ENCODE assay signal across 13 mouse cellular contexts in the genomic region with DNA sequence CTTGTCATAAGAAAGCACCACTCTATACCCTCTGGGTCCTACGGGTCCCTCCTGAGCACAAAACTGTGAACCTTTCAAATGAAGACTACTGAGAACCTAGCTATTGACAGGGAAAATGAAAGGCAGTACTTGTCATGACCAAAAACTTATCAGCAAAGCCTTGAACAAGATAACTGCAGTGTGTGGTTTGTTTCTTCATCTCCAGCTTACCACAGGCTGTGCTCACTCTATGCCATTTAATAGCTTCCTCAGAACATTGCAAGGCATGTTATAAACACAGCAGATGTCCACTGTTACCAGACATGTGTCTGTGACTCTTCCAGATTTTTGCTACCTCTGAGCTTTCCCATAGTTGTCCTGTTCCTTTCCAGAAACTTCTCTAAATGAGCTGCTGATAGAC. TPM values are rescaled to one million over a fixed set of nuclear protein-coding genes. Genes with fewer than 3 reads are reported as not detected.
"Had no signal": no experiment of that assay in that cellular context is flagged by ENCODE, and none has a peak within 500 bp of the region (broad histone marks: within the 10 kb centered on the region; RNA-seq: fewer than 3 reads in every experiment).

No protein-coding gene starts in this region.

- DNase-seq: liver, postnatal 0 days; lung, adult 2 months; lung, postnatal 14 days; midbrain, embryonic 14.5 days; right cerebral cortex, adult 18-20 months; right cerebral cortex, postnatal 25 days; right cerebral cortex, postnatal 4 days; spleen, adult 18-20 months; thymus, adult 2 months; thymus, postnatal 36 days had no signal

- ATAC-seq: liver, postnatal 0 days; lung, postnatal 0 days; midbrain, embryonic 16.5 days had no signal

RNA-seq across cellular contexts. Expression of gene Phox2a, which starts 41.1 kb away (rescaled TPM):
- total RNA-seq: megakaryocyte-erythroid progenitor cell, adult 5-6 weeks had no signal
